In the genomic region with DNA sequence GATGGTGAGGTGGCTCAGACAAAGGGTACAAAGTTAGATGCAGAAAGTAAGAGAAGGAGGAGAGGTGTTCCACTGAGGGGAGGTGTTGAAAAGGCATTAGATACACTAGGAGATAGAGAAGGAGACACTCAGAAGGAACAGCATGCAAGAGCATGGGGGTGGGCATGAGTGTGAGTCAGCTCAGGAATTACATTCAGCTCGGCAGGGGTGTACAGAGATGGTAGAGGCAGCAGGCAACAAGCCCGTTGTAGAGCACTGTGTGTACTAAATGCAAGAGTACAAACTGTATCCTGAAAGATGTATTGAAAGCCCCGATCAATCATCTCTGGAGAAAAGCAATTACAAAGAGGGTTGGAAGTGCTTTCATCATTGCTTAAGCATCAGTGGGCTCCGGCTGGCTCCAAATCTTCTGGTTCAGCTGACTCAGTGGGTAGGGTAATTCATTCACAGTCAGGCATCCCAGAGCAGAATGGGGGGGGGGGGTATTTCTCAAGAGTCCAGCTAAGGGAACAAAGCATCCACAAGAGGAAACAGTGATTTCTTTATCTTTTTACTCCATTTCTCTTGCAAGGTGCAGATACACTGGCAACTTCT, we compare ENCODE assay signal across 18 mouse cellular contexts. TPM values are rescaled to one million over a fixed set of nuclear protein-coding genes. Genes with fewer than 3 reads are reported as not detected.
DNase-seq lines count a peak whose midpoint lies in the region; ATAC-seq and TF ChIP-seq lines count a peak whose summit lies in the region.
"Had no signal": no experiment of that assay in that cellular context is flagged by ENCODE, and none has a peak within 500 bp of the region (broad histone marks: within the 10 kb centered on the region; RNA-seq: fewer than 3 reads in every experiment).

No protein-coding gene starts in this region.

- H3K27me3 ChIP-seq in forebrain, embryonic 13.5 days: peaks cover 6% of the 10 kb centered on the region
- H3K27me3 ChIP-seq in midbrain, postnatal 0 days (ENCODE audit: insufficient read depth, low read length): 0 out of 2 replicates have a peak, but pooled peaks cover 5% of the 10 kb centered on the region
- H3K27me3 ChIP-seq: embryonic facial prominence, embryonic 15.5 days had no signal

- no peak overlapping the region for H3K4me3 ChIP-seq in forebrain, embryonic 13.5 days
- no peak overlapping the region for H3K4me3 ChIP-seq in midbrain, postnatal 0 days (ENCODE audit: low read depth, low read length)
- H3K4me3 ChIP-seq: embryonic facial prominence, embryonic 15.5 days; heart, embryonic 15.5 days; left cerebral cortex, adult 2 months; liver, embryonic 13.5 days had no signal

- peak; percentile 55 for ATAC-seq in forebrain, embryonic 13.5 days
- no peak for ATAC-seq in midbrain, postnatal 0 days (ENCODE audit: low FRiP score)
- ATAC-seq: lung, postnatal 0 days had no signal

- H3K4me2 ChIP-seq in forebrain, embryonic 13.5 days: no peak overlapping the region
- H3K4me2 ChIP-seq in midbrain, postnatal 0 days (ENCODE audit: low read depth, low read length, poor library complexity, severe bottlenecking): no peak overlapping the region
- H3K4me2 ChIP-seq: embryonic facial prominence, embryonic 15.5 days; heart, embryonic 15.5 days; liver, embryonic 13.5 days had no signal

- peak; percentile 35 for DNase-seq in layer of hippocampus, adult 9-11 months
- no peak for DNase-seq in layer of hippocampus, postnatal 36 days
- DNase-seq in NIH3T3 (ENCODE audit: low read depth): peak; percentile 69
- peak; percentile 23 for DNase-seq in midbrain, postnatal 0 days (ENCODE audit: low spot score)
- no peak for DNase-seq in embryo, embryonic 11 days
- no peak for DNase-seq in neural tube, embryonic 10.5 days (ENCODE audit: extremely low spot score, low spot score)
- DNase-seq: cerebellum, adult 11 months; heart, adult 11 months; kidney, adult 9 months; liver, embryonic 13.5 days; thymus, postnatal 25 days had no signal

- no peak for TF ChIP-seq CTCF in midbrain, postnatal 0 days (IDR thresholded peaks at IDR 0.05)

- H3K9ac ChIP-seq in forebrain, embryonic 13.5 days: no peak overlapping the region
- H3K9ac ChIP-seq in midbrain, postnatal 0 days (replicated peaks; ENCODE audit: low read length, poor library complexity, severe bottlenecking): no peak overlapping the region
- H3K9ac ChIP-seq: embryonic facial prominence, embryonic 15.5 days; heart, embryonic 15.5 days; liver, embryonic 13.5 days had no signal

- H3K36me3 ChIP-seq in forebrain, embryonic 13.5 days (ENCODE audit: poor library complexity, severe bottlenecking): no peaks in the 10 kb centered on the region
- no peaks in the 10 kb centered on the region for H3K36me3 ChIP-seq in midbrain, postnatal 0 days (ENCODE audit: insufficient read depth, low read length)
- H3K36me3 ChIP-seq: heart, embryonic 15.5 days; liver, embryonic 13.5 days had no signal

- H3K27ac ChIP-seq in forebrain, embryonic 13.5 days: no peak overlapping the region
- no peak overlapping the region for H3K27ac ChIP-seq in midbrain, postnatal 0 days (ENCODE audit: low read depth, low read length)
- H3K27ac ChIP-seq: embryonic facial prominence, embryonic 15.5 days; heart, embryonic 15.5 days; left cerebral cortex, adult 2 months; liver, embryonic 13.5 days; stomach, postnatal 0 days had no signal

- H3K9me3 ChIP-seq in forebrain, embryonic 13.5 days (replicated peaks): no peaks in the 10 kb centered on the region
- no peaks in the 10 kb centered on the region for H3K9me3 ChIP-seq in midbrain, postnatal 0 days (ENCODE audit: low read length)
- H3K9me3 ChIP-seq: embryonic facial prominence, embryonic 15.5 days; heart, embryonic 15.5 days; liver, embryonic 13.5 days had no signal

- H3K4me1 ChIP-seq in forebrain, embryonic 13.5 days: peaks cover 37% of the 10 kb centered on the region
- H3K4me1 ChIP-seq in midbrain, postnatal 0 days (ENCODE audit: insufficient read depth, low read length): 0 out of 2 replicates have a peak, but pooled peaks cover 3% of the 10 kb centered on the region
- H3K4me1 ChIP-seq: liver, embryonic 13.5 days had no signal

- 7% methylated on average over 4 of the region's 4 CpGs for WGBS in forebrain, embryonic 13.5 days
- WGBS in midbrain, postnatal 0 days: 46% methylated on average over 4 of the region's 4 CpGs

RNA-seq across cellular contexts. Expression of a gene that starts 15.0 kb away (rescaled TPM):
- 10 to 100 TPM; 13.8 to 14.7 TPM for total RNA-seq in layer of hippocampus, postnatal 36 days (2021)
- polyA plus RNA-seq in forebrain, embryonic 13.5 days (2015; fragmentation: Nextera tagmentation; extraction: Ambion mirVana): 13.0 and 13.8 TPM in 2 replicates
- total RNA-seq in midbrain, postnatal 0 days (2014; rRNA removed): 6.8 and 10.1 TPM in 2 replicates
- polyA plus RNA-seq in midbrain, postnatal 0 days (2015; fragmentation: Nextera tagmentation; extraction: Ambion mirVana): 10.2 and 10.6 TPM in 2 replicates
- total RNA-seq: common myeloid progenitor, adult 5-6 weeks had no signal

Comparison
In these comparisons a context has a peak if more than half of its experiments do, and no peak if none do; other contexts are left out.
1. DNase-seq: peak in layer of hippocampus, adult 9-11 months (single experiment), NIH3T3 (single experiment) and midbrain, postnatal 0 days (single experiment); none in layer of hippocampus, postnatal 36 days (0 of 2), embryo, embryonic 11 days (single experiment) and neural tube, embryonic 10.5 days (single experiment).